Mouse (Mus musculus) embryonic facial prominence, embryonic 14.5 days (tissue): ENCODE results near the gene Zfx. TPM values are rescaled to one million over a fixed set of nuclear protein-coding genes. Genes with fewer than 3 reads are reported as not detected.
A peak's percentile ranks its signal among the peaks of the same experiment; 100 is the strongest.

Source experiments
- ATAC-seq: fragments of 200-750 bp; cut with Nextera tagmentation; 2 replicates; pipeline ENCODE4 v1.8.0; 2017; ENCODE audit warnings: low read depth, moderate number of reproducible peaks, moderate TSS enrichment
- DNase-seq: peaks from one replicate; pipeline ENCODE4 v3.0.0-alpha.2; 2015; ENCODE audit warnings: low spot score
- H3K27ac ChIP-seq: fragments of 300-500 bp; sonication (generic); replicated peaks from 2 replicates; pipeline ENCODE4 v1.5.1; 2014; ENCODE audit warnings: low read depth, mild to moderate bottlenecking, low read length, moderate library complexity
- H3K27me3 ChIP-seq: fragments of 300-500 bp; sonication (generic); replicated peaks from 2 replicates; pipeline ENCODE4 v1.6.1; 2014; ENCODE audit warnings: low read length; ENCODE audit not compliant: control insufficient read depth, insufficient read depth
- H3K36me3 ChIP-seq: fragments of 300-500 bp; sonication (generic); 2 replicates; pipeline ENCODE4 v1.6.1; 2014; ENCODE audit warnings: low read length, mixed read lengths; ENCODE audit not compliant: control insufficient read depth, insufficient read depth
- H3K4me1 ChIP-seq: fragments of 300-500 bp; sonication (generic); 2 replicates; pipeline ENCODE4 v1.6.1; 2014; ENCODE audit warnings: antibody characterized with exemption, low read length; ENCODE audit not compliant: control insufficient read depth, insufficient read depth
- H3K4me2 ChIP-seq: fragments of 300-500 bp; sonication (generic); 2 replicates; pipeline ENCODE4 v1.6.1; 2014; ENCODE audit warnings: low read depth, mild to moderate bottlenecking, low read length, moderate library complexity, mixed read lengths
- H3K4me3 ChIP-seq: fragments of 300-500 bp; sonication (generic); 2 replicates; pipeline ENCODE4 v1.5.1; 2014; ENCODE audit warnings: low read depth, mild to moderate bottlenecking, low read length
- H3K9ac ChIP-seq: fragments of 300-500 bp; sonication (generic); 2 replicates; pipeline ENCODE4 v1.6.1; 2014; ENCODE audit warnings: low read depth, mild to moderate bottlenecking, low read length, moderate library complexity, mixed read lengths
- H3K9me3 ChIP-seq: fragments of 300-500 bp; sonication (generic); 2 replicates; pipeline ENCODE4 v1.6.1; 2016; ENCODE audit warnings: low read length; ENCODE audit not compliant: control insufficient read depth
- WGBS: fragments of 180-500 bp; shearing (Covaris S2); extraction: QIAGEN DNeasy Blood & Tissue Kit; methylation state at CpG from one replicate; pipeline ENCODE4 v1.1.7; 2014; 5-methylcytosine and 5-hydroxymethylcytosine counted together
- polyA plus RNA-seq: library from polyadenylated mRNA; unstranded; fragments of >200 nt; fragmentation: Nextera tagmentation; extraction: Ambion mirVana; gene quantifications from 2 replicates; pipeline ENCODE4 v1.2.1, GENCODE M21; 2014

Zfx gene
- 35.7 and 37.2 TPM in 2 replicates for polyA plus RNA-seq

DNA sequence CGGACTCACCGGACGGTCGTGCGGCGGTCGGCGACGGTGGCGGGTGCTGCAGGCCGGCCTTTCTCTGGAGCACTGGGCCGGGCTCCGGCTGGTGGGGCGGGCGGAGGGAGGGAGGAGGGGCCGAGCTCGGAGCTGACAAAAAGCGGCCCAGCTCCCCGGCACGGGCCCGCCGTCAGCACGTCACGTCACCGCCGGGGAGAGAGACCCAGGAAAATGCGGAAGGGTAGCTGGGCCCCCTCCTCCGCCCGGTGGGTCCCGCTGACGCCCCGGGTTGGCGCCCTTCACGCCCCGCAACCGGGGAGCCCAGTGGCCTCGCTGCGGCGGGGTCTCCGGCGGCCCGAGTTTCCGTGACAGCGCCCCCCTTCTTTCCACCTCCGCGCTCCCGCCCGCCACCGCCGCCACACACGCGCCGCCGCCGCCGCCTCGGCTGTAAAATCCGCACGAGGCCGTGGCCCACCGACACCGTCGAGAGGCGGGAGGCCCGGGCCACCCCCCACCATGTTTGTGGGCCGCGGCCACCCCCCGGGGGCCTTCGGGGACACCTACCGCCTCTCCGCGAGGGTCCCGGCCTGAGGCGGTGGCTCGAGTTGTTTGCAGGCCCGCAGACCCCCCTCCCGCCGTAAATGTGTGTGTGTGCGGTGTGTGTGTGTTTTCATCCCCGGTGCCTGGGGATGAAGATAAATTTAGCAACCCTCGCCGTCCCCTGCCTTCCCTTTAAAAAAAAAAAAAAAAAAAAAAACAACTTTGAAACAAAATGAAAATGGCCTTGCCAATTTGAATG, at the start of gene Zfx:
TSS of gene Zfx (minus strand) at position 644 of the 781 bp plus-strand sequence.
- peak within 1 kb of the TSS; percentile 99 for H3K27ac ChIP-seq
- ATAC-seq (peak; percentile 83), DNase-seq (peak; percentile 76)
- peak within 1 kb of the TSS; percentile 96 for H3K9ac ChIP-seq
- peak within 1 kb of the TSS; percentile 48 for H3K4me2 ChIP-seq
- no peaks in the 10 kb centered on the region for H3K4me1 ChIP-seq
- WGBS = 26% methylated on average over 29 of the region's 82 CpGs
- no peaks in the 10 kb centered on the region for H3K9me3 ChIP-seq
- peak within 1 kb of the TSS; percentile 62 for H3K4me3 ChIP-seq
- H3K36me3 ChIP-seq = no peaks in the 10 kb centered on the region
- H3K27me3 ChIP-seq = peaks cover 26% of the 10 kb centered on the region

- DNase-seq = no peak
- H3K27ac ChIP-seq = no peak overlapping the region
- 78% methylated on average over 6 of the region's 6 CpGs for WGBS
These were observed 45.8 kb upstream of the Zfx start for GRCm38 (mm10) chrX:94169348-94169747.

DNA sequence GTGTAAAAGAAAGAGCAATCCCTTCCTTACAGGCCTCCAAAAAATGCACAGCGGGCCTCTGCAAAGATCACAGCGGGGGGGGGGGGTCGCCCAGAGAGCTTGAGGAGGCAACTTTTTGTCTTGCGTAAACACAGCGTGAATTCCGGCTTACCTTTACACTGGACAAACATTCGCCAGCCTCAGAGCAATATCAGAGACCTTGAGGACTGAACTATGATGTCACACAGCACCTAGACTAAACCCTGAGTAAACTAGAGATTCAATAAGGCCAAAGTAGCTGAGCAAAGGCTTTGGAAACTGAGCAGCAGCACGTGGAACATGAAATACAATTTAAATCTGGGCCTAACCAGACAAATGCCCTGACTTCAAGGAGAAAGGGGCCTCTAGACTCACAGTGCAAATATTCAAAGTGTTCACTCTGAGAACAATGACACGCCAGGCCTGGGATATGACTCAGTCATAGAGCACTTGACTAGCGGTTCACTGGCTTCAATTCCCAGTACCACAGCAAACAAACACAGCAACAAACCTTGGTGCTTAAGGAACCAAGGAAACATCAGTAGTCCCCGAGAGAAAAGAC, 28.8 kb upstream of the Zfx start:
- Histone ChIP-seq H3K9ac (no peak overlapping the region), H3K36me3 (no peaks in the 10 kb centered on the region), H3K4me3 (no peak overlapping the region), H3K4me1 (no peaks in the 10 kb centered on the region), H3K4me2 (no peak overlapping the region), H3K27ac (no peak overlapping the region), H3K27me3 (peaks cover 60% of the 10 kb centered on the region), H3K9me3 (no peaks in the 10 kb centered on the region)
- WGBS = 43% methylated on average over 11 of the region's 11 CpGs
- DNase-seq (no peak), ATAC-seq (no peak)

More at GRCm38 (mm10) chrX:94169348-94169747, 45.8 kb upstream of the Zfx start:
- no peak overlapping the region for H3K4me3 ChIP-seq
- no peak for ATAC-seq
- no peak overlapping the region for H3K4me2 ChIP-seq
- H3K27me3 ChIP-seq = peaks cover 30% of the 10 kb centered on the region
- H3K9me3 ChIP-seq = no peaks in the 10 kb centered on the region
- H3K9ac ChIP-seq = no peak overlapping the region
- H3K4me1 ChIP-seq = no peaks in the 10 kb centered on the region
- H3K36me3 ChIP-seq = no peaks in the 10 kb centered on the region

DNA sequence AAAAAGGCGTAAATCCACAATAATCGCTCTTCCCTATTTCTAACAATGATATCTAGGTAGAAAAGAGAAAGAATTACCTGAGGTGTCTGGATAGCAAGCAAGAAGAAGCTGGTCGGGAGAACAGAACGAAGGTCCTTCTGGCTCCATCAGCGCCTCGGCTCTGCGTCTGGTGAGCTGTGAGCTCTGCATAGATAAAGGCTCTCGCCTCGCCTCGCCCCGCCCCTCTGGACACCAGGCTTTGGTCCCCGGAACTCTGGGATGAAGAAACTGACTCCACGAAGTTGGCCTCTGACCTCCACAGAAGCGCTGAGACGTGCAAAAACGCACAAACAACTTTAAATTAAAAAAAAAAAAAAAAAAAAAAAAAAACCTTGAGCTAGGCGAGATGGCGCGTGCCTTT, 27.0 kb upstream of the Zfx start:
- H3K27ac ChIP-seq = no peak overlapping the region
- H3K27me3 ChIP-seq = peaks cover 63% of the 10 kb centered on the region
- 80% methylated on average over 19 of the region's 19 CpGs for WGBS
- DNase-seq (no peak), ATAC-seq (no peak)
- H3K9me3 ChIP-seq = no peaks in the 10 kb centered on the region
- H3K9ac ChIP-seq = no peak overlapping the region
- H3K4me2 ChIP-seq = no peak overlapping the region
- H3K4me3 ChIP-seq = no peak overlapping the region
- no peaks in the 10 kb centered on the region for H3K36me3 ChIP-seq
- H3K4me1 ChIP-seq = no peaks in the 10 kb centered on the region

DNA sequence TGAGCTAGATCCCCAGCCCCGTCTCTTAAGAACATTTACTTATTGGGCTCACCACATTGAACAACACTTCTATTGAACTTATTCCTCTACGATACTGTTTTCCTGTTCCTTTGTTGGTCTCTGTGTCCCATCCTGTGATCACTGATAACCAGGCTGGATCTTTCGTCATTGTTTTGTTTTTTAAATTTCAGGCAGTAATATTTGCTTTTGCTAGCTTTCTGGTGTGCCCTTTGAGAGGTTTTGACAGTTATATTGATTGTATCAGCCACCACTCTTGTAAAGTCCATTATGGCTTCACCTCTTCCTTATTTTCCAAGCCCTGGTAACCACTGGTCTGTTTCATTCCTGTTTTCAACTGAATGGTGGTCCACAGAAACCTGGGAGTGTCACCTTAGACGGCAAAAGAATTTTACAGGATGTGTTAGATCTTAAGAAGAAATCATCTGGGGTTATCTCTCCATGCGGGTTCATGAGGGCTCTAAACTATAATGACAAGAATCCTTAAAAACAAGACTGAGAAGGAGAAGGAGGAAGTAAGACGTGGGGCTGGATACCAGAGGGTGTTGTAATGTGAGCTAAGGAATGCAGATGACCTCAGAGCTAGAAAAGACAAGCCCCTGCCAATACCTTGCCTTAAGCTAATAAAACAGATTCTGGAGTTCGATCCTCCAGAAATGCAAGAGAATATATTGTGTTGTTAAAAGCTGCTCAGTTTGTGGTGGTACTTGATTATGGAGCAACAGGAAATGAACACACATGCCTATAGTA, 18.7 kb upstream of the Zfx start:
- H3K9ac ChIP-seq = no peak overlapping the region
- H3K9me3 ChIP-seq = no peaks in the 10 kb centered on the region
- no peak overlapping the region for H3K27ac ChIP-seq
- peaks cover 40% of the 10 kb centered on the region for H3K27me3 ChIP-seq
- ATAC-seq (no peak), DNase-seq (no peak)
- H3K4me1 ChIP-seq = no peaks in the 10 kb centered on the region
- no peak overlapping the region for H3K4me2 ChIP-seq
- no peaks in the 10 kb centered on the region for H3K36me3 ChIP-seq
- no peak overlapping the region for H3K4me3 ChIP-seq
- WGBS = 67% methylated on average over 7 of the region's 7 CpGs

GRCm38 (mm10) chrX:94140080-94140479, 16.6 kb upstream of the Zfx start:
- no peak overlapping the region for H3K4me2 ChIP-seq
- WGBS = 92% methylated on average over 1 of the region's 1 CpGs
- no peaks in the 10 kb centered on the region for H3K36me3 ChIP-seq
- no peak for ATAC-seq
- H3K27me3 ChIP-seq = peaks cover 38% of the 10 kb centered on the region
- no peak overlapping the region for H3K9ac ChIP-seq
- no peak for DNase-seq
- no peaks in the 10 kb centered on the region for H3K9me3 ChIP-seq
- H3K4me1 ChIP-seq = no peaks in the 10 kb centered on the region
- H3K27ac ChIP-seq = no peak overlapping the region
- H3K4me3 ChIP-seq = no peak overlapping the region

DNA sequence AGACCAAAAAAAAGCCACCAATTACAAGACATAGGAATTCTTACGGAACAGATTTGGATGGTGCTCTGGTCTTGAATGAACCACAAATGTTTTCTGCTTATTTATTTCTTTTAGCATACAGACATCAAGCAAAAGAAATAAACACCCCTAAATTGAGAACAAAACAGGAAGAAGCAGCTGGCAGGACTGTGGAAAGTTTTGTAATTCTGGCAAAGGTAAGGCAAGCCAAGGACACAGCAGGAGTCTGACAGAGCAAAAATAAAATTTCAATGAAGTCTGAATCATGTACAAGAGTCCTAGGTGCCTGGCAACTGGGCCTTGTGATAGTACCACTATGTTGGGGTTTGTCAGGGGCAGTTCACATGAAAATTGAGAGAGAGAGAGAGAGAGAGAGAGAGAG, 14.8 kb upstream of the Zfx start:
- H3K4me3 ChIP-seq = no peak overlapping the region
- ATAC-seq (no peak), DNase-seq (no peak)
- no peaks in the 10 kb centered on the region for H3K9me3 ChIP-seq
- no peak overlapping the region for H3K27ac ChIP-seq
- 78% methylated on average over 1 of the region's 1 CpGs for WGBS
- peaks cover 49% of the 10 kb centered on the region for H3K27me3 ChIP-seq
- H3K36me3 ChIP-seq = no peaks in the 10 kb centered on the region
- H3K4me2 ChIP-seq = no peak overlapping the region
- H3K4me1 ChIP-seq = no peaks in the 10 kb centered on the region
- H3K9ac ChIP-seq = no peak overlapping the region

DNA sequence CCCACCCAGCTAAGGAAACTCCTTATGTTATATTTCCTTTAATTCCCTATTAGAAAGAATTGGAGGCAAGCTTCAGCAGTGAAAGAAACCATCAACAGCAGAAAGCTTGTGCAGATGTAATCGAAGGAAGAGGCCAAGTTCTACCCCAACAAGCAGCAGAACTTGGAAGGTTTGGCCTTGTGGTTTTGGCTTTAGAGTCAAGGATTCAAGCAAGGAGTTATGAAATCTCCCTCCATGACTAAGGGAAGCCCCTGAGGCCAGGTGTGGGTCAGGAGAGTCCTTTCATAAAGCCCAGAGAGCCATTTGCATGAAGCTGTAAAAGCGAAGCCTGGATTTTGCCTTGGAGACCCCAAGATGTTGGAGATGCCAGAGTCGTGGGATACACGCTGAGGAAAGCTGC, 11.6 kb upstream of the Zfx start:
- no peaks in the 10 kb centered on the region for H3K4me1 ChIP-seq
- H3K27ac ChIP-seq = no peak overlapping the region
- H3K9ac ChIP-seq = no peak overlapping the region
- H3K4me2 ChIP-seq = no peak overlapping the region
- no peak for ATAC-seq
- no peaks in the 10 kb centered on the region for H3K36me3 ChIP-seq
- H3K4me3 ChIP-seq = no peak overlapping the region
- H3K27me3 ChIP-seq = peaks cover 57% of the 10 kb centered on the region
- DNase-seq = no peak
- WGBS = 58% methylated on average over 4 of the region's 4 CpGs
- no peaks in the 10 kb centered on the region for H3K9me3 ChIP-seq
